Mouse (Mus musculus) bone marrow macrophage, adult 2 months (primary cell): ENCODE results near the gene Exoc4.

Source experiments
- CTCF ChIP-seq: IDR thresholded peaks from 2 replicates; pipeline ENCODE4 v1.5.1; 2012; ENCODE audit warnings: low read depth, mild to moderate bottlenecking, low read length, moderate library complexity
- POLR2A ChIP-seq: IDR thresholded peaks from 2 replicates; pipeline ENCODE4 v1.6.1; 2012; ENCODE audit warnings: mild to moderate bottlenecking, low read depth, low read length, borderline replicate concordance

- TF ChIP-seq CTCF (no peak), POLR2A (no peak)
Observed at GRCm38 (mm10) chr6:33972801-33973200, 723.9 kb downstream of the Exoc4 start.
